Mouse (Mus musculus): Measurements from ENCODE around the gene Cnih2. TPM values are rescaled to one million over a fixed set of nuclear protein-coding genes. Genes with fewer than 3 reads are reported as not detected.

Gene Cnih2
- total RNA-seq, 4 experiments from 2014 or later: 417 to 436 (median 422) TPM

DNA sequence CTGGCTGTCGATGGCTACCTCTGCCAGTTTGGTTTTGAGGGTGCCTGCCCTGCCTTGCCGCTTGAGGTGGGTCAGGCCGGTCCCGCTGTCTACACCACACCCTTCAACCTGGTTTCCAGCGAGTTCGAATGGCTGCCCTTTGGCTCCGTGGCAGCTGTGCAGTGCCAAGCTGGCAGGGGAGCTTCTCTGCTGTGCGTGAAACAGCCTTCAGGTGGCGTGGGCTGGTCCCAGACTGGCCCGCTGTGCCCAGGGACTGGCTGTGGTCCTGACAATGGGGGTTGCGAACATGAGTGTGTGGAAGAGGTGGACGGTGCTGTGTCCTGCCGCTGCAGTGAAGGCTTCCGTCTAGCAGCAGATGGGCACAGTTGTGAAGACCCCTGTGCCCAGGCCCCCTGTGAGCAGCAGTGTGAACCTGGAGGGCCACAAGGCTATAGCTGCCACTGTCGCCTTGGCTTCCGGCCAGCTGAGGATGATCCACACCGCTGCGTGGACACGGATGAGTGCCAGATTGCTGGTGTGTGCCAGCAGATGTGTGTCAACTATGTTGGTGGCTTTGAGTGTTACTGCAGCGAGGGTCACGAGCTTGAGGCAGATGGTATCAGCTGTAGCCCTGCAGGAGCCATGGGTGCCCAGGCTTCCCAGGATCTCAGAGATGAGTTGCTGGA is 29.6 kb downstream of the Cnih2 start:
- DNase-seq (ENCODE audit: low spot score in 2 of 2): no peak

DNA sequence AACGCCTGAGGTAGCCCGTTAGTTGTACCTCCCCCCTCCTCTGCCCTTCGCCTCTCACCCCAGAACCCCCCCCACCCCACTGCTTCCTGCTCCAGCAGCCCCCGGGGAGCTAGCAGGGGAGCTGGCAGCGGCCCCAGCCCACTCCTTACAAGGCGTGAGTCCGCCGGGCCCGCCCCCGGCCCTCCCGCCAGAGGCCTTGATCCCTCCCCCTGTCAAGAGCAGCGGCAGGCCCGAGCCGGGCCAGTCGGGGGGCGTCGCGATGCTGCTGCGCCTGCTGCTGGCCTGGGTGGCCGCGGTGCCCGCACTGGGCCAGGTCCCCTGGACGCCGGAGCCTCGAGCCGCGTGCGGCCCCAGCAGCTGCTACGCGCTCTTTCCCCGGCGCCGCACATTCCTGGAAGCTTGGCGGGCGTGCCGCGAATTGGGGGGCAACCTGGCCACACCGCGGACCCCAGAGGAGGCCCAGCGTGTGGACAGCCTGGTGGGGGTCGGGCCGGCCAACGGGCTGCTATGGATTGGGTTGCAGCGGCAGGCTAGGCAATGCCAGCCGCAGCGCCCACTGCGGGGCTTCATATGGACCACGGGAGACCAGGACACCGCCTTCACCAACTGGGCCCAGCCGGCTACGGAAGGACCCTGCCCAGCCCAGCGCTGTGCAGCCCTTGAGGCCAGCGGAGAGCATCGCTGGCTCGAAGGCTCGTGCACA is 30.3 kb downstream of the Cnih2 start, which contains the start of gene Cd248:
Gene Cd248, plus strand, starts transcription at position 212 of the 703 bp plus-strand sequence.
- DNase-seq (ENCODE audit: low spot score in 2 of 2): peak in 1 of 2 experiments; percentile 11

DNA sequence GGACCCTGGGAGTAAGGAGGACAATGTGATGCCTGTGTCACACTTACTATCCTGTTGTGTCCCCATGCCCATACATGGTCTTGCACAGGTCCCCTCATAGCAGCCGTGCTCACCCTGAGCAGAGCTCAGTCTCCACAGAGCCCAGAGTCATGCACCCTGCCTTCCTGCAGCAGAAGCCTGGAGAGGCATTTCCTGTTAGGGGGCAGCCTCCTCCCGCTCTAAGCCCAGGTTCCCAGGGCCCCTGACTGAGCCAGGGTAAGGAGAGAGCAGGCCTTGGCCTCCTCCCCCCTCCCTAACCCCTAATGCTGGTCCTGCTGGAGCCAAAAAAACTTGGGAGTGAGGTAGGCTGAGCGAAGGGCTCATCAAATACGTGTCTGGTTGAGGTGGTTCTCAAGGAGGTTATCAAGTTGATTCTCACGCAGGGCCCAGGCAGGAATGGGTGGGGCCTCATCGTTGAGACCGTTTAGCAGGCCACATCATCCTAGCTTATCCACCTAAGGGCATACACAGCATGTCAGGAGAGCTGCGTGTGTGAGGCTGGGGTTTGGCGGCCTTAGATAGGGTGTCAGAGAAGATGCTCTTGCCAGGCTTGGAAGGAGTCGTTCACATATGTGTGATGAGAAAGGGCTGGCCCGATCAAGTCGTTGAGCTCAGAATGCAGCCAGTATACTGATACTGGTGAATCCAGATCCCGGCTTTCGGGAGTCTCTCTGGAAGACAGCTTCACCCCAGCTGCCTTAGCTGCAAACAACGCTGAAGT is 31.1 kb downstream of the Cnih2 start:
- DNase-seq (ENCODE audit: low spot score in 2 of 2): no peak

DNA sequence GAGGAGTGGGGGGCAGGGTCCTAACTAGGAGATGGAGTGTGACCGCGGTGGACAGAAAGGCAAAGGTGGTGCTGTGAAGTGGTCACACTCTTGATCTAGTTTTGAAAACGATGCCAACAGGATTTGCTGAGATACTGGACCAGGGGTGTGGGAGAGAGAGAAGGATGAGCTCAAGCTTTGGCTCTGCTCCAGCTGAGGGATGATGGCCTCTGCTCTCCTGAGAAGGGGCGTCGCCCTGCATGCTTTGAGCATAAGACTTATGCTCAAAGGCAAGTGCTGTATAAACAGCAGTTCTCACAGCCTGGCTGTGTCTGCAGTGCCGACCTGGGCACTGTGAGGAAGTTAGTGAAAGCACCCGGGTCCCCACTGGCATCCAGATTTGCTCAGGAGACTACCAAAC is 33.2 kb downstream of the Cnih2 start:
- no peak for DNase-seq (ENCODE audit: low spot score in 2 of 2)

DNA sequence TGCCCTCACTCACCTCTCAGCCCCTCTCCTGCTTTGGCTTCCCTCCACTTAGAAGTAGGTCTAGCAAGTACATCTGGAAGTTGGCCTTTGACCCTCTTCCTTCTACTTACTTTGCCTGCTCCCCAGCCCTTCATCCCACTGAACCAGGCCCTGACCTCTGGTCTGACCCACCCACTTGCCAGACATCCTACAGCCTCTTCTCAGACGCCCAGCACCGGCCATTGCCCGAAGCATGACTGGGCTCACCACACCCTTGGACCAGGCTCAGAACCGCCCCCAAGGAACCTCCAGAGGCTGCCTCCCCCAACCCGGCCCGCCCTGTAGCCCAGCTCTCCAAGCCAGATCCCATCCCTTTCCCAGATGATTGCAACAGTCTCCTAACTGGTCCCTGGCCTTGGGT is 35.9 kb downstream of the Cnih2 start:
- no peak for DNase-seq (ENCODE audit: low spot score in 2 of 2)

DNA sequence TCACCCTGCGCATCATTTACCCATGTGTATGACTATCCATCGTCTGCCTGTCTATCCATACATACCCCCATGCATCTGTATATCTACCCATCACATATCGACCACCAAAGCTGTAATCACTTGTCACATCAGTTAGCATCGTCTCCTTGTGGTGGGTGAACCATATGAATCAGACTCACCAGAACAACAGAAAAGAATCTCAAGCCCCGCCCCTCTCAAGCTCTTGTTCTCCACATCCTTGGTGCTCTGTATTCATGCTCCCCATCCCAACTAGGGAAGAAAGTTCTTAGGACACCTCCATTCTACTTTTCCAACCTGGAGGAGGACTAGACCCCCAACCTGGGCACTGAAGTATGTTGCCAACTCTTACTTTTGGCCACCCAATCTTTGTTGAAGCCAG is 36.3 kb downstream of the Cnih2 start:
- no peak for DNase-seq (ENCODE audit: low spot score in 2 of 2)

DNA sequence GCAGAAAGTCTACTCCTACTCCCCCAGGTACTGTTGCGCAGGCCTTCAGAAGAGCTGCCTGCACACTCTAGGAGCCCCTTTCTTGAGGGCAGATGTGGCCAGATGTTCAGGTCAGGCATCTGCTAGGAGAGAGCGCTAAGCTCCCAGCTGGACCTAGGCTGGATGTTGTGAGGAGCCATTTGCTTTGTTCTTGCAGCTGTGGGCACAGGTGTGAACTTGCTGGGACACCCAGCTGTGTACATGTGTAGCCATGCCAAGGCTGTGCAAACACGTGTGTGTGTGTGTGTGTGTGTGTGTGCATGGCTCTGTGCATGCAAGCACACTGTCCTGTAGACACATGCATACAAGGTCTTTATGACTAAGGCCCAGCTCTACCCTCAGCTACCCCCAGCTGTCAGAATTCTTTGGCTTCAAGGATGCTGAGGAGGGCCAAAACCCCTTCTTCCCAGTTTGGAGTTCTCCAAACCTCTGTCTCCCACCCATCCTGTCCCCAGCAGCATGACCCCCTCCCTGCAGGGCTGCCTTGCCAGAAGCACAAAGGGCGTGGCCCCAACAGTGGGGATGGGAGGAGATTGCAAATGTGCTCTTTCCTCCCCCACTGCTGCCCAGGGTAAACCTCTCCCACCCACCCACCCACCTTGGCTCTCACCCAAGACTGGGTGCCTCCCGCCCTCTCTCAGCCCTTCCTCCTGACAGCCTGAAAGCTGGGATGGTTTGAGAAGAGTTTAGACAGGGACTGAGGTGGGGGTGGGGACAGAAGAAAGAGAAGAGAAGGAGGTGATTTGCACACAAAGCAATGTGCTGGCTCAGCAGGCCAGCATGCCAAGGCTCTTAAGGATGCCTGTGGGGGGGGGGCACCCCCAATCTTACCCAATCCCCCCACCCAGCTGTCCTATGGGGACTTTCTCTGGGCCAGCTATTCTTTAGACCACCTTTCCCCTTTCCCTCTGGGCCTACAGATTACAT is 37.7 kb downstream of the Cnih2 start:
- DNase-seq (ENCODE audit: low spot score in 2 of 2): no peak

DNA sequence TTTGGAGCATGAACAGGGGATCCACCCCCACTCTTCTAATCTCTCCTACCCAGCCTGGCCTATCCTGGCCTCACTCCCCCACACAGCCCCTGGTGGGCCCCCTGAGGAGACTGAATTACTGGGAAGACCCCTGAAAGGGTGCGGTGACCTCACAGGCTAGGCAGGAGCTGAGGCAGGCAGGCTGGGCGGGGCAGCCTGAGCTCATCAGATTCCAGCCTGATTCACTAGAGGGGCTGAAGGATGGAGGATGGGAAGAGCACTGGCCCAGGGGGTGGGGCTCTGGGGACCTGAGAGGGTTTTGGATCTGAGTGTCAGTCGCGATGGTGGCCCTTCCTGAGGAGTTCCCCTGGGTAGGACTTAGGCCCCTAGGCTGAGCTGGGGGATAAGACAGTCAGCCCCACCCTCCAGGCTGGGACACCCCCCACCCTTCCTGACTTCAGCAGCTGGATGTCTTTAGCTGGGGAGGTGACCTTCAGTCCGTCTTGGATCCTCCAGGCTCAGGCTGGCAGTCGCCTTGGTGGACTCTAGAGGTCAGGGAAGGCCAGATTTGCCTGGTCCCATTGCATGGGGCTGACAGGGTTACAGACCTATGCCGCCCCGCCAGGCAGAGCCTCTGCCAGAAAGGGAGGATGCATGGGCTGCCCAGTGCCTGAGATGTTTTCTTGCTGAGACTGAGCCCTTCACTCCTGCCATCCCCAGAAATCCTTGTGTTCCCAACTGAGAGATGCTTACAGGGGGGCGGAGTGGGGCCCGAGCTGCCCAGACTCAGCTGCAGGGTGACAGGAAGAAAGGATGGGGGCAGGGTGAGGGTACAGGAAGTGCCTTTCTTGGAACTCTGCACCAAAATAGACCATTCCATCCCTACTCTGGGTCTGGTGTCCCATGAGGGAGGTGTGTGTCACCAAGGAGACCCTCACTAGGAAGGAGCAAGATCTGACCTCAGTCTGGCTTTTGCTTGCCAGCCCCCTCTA is 39.2 kb downstream of the Cnih2 start:
- no peak for DNase-seq (ENCODE audit: low spot score in 2 of 2)

DNA sequence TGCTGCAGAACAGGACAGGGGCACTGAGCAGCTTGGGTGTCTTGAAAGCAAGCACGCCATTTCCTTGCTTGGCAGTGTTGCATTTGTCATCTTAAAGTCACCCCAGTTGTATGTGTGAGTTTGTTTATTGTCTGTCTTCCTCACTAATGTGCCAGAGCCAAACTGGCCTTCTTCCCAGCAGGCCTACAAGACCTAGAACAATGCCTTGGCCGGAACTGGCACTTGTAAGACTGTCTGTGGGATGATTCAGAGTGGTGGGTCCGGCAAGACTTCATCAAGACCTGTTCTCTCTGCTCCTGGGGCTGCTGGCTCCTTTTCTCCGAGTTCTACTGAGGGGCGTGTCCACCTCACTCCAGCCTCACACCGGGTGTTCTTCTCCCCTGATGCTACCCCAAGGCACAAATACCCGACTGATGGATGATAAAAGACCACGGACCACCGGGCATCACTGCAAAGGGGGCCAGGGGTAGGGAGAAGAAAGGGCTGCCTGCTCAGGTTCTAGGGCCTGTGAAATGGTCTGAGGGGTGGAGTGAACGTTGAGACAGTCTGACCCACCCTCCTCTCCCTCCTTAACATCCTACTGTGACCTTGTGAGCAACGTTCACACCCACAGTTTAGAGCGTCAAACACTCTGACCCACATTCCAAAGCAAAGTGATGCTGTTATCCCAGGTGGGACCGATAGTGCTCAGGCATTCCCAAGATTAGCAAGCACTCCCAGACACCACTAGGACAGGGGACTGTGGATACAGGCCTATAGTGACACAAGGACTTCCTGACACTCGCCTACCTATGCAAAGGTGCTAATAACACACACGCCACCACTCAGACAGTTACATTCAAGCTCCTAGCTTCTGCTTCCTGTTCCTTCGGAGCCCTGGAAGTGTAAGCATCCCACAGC is 40.2 kb downstream of the Cnih2 start:
- no peak for DNase-seq (ENCODE audit: low spot score in 2 of 2)

DNA sequence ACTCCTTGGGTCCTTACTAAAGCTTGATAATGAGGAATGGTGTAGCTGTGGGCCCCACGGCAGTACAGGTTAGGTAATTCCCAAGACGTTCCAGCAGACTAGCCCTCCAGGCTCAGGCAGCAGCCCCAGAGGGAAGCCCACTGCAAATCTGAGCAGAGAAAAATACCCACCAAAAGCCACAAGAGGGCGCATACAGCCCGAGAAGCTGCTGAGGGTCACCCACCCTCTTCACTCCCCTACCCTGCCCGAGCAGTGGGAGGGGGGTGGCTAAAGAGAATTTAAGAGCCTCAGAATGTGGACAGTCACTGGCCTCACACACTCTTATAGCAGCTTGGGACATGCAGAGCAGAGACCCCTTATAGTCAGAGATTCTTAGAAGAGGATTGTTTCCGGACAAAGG is 42.1 kb downstream of the Cnih2 start:
- DNase-seq (ENCODE audit: low spot score in 2 of 2): no peak

DNA sequence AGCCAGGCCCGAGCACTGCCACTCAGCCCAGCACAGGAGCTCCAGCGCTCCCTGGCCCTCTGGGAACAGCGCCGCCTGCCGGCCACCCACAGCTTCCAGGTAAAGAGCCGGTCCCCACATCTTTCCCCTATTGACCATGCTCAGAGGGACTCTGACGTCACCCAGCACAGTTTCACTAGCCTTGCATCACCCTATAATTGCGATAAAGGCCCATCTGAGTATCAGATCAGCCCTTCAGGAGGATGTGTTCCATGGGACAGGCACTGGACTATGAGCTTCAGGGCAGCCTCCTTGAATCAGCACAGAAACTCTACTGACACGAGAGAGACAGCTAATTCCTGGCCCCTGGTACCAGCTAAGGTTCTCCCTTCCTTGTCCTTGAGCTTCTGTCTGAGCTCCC is 44.4 kb downstream of the Cnih2 start:
- no peak for DNase-seq (ENCODE audit: low spot score in 2 of 2)

DNA sequence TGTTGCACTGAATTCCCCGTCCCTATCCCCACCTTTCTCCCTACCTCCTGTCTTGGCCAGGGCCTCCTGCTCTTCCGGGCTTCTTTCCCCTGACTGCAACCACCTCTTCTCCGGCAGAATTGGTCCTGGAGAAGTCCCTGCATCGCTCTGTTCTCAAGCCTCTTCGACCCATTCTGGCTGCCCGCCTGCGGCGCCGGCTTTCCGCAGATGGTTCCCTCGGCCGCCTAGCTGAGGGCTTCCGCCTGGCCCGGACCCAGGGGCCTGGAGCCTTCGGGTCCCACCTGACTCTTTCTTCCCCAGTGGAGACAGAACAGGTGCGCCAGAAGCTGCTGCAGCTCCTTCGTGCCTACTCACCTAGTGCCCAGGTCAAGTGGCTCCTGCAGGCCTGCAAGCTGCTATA is 45.5 kb downstream of the Cnih2 start:
- DNase-seq (ENCODE audit: low spot score in 2 of 2): no peak

DNA sequence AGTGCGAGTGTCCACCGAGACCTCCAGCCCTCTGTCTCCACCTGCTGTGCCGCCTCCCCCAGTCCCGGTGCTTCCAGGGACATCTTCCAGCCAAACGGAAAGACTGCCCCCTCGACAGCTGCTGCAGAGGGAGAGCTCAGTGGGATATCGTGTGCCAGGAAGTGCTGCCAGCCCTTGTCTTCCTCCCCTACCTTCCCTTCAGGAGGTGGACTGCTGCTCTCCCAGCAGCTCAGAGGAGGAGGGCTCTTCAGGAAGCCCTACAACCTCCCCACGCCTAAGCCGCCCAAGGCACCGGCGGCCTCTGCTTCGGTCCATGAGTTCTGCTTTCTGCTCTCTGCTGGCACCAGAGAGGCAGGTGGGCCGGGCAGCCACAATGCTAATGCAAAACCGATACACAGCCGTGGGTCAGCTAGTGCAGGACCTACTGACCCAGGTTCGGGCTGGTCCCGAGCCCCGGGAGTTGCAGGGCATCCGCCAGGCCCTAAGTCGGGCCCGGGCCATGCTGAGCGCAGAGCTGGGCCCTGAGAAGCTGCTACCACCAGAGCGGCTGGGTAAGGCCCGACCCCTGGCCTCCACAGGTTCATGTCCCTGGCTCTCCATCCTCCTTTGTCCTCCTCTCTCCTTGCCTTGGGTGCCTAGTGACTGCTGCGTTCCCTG is 46.0 kb downstream of the Cnih2 start:
- peak in 1 of 2 experiments; percentile 45 for DNase-seq (ENCODE audit: low spot score in 2 of 2)

DNA sequence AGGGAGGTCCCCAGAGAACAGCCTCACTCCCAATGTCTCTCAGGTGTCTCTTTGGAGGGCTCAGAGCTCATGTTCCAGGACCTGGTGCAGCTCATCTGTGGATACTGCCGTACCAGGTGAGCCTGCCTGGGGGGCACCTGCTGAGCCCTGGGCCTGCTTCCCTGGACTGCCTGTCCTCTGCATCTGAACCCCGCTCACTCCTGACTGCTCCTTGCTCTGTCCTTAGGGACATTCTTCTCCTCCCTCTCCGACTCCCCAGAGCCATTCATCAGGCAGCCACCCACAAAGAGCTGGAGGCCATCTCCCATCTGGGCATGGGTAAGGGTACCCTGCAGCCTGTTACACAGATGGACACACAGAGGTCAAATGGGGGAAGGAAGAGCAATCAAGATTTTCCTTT is 46.8 kb downstream of the Cnih2 start:
- DNase-seq (ENCODE audit: low spot score in 2 of 2): no peak

DNA sequence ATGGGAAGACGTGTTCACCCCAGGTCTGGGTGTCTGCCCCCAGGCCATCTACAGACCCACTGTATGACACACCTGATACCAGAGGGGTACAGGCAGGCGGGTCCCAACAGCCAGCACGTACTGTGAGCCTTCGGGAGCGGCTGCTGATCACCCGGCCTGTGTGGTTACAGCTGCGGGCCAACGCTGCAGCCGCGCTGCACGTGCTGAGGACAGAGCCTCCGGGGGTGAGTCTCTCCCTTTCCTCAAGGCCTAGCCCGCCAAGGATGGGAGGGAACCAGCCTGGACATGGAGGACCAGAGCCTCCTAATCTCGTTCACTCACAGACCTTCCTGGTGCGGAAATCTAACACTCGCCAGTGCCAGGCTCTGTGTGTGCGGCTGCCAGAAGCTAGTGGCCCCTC is 47.3 kb downstream of the Cnih2 start:
- no peak for DNase-seq (ENCODE audit: low spot score in 2 of 2)

DNA sequence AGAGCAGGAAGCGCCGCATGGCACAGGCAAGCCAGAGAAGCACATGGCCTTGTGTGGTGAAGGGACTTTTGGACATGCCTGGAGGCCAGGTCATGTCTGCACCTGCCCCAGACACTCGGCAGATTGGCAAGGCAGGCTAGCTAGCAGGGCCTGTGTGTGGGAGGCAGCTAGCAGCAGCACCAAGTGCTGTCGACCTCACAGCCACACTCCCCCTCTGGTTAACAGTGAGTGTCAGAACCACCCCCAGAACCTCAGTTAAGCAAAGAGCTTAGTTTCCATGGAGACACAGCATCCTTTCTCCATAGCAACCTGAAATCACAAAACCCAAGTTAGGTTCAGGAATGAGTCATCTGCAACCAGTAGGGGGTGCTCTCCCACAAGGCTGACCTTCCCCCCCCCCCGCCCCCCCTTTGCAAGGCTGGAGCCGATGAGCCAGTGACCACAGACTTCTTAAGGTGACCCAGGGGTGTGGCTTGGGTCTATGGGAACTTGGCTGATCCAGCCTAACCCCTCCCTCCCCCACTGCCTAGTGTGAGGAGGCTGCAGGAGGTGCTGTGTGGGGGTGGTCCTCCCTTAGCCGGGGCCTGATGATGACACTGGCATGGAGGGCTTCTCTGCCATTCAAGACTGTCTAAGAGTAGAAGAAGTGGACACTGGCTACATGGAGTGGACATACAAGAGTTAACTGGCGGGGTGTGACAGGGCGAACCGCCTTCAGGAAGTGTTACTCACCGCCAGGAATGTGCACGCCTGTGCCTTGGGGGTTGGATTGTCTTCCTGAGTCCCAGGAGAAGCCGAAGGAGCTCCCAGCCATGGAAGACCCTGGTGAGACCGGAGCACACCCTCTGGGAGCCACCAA is 48.0 kb downstream of the Cnih2 start, which contains the start of gene Rin1:
Gene Rin1, plus strand, starts transcription at position 435 of the 859 bp plus-strand sequence.
- DNase-seq (ENCODE audit: low spot score in 2 of 2): peak; percentile 73 to 82

DNA sequence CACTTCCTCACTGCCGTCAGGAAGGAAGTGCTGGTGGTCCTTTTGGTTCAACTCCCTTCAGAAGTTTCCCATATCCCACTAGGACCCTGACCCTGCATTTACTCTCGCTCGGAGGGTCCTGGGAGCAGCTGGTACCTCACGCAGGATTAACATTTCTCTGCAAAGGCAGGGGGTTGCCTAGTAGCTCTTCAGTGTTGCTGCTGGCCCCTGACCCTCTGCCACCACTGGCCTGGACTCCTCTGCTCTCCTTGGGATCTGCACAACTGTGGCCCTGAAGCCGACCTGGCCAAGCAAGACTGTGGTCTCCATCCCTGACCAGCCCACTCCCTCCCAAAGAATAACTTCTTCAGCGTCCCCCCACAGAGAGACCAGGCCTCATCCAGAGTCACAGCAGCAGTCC is 49.0 kb downstream of the Cnih2 start:
- no peak for DNase-seq (ENCODE audit: low spot score in 2 of 2)
